Mouse (Mus musculus) testis, adult 2 months (tissue): ENCODE results near the gene Wwtr1.

Experiments used
- CTCF ChIP-seq: fragments of 200-500 bp; IDR thresholded peaks from 2 replicates; pipeline ENCODE4 v1.5.1; 2012; ENCODE audit warnings: low read depth, mild to moderate bottlenecking, inconsistent platforms, low read length, moderate library complexity; ENCODE audit not compliant: control insufficient read depth, insufficient read depth, insufficient replicate concordance
- POLR2A ChIP-seq: fragments of 200-500 bp; IDR thresholded peaks from 2 replicates; pipeline ENCODE4 v1.6.1; 2012; ENCODE audit warnings: low read depth, mild to moderate bottlenecking, inconsistent platforms, low read length, moderate library complexity; ENCODE audit not compliant: control insufficient read depth

DNA sequence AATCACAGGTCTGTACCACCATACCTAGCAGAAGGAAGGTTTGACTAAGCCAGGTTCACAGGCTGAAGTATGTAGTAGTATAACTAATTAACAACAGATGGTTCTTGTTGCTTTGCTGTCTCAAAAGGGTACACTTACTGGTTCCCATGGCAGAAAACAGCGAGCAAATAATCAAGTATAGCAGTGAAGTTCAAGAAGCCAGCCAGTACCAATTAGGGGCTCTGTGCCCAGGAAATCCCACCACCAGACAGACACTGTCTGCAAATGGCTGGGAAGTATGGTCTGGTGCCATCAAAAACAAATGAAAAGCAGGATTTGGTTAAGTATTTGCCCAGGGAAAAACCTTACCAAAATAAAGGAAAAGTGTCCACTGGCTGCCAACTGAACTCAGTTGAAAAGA lies 44.9 kb downstream of the Wwtr1 start:
- no peak for TF ChIP-seq CTCF
- no peak for TF ChIP-seq POLR2A
